ENCODE assay signal across 10 mouse cellular contexts in the genomic region with DNA sequence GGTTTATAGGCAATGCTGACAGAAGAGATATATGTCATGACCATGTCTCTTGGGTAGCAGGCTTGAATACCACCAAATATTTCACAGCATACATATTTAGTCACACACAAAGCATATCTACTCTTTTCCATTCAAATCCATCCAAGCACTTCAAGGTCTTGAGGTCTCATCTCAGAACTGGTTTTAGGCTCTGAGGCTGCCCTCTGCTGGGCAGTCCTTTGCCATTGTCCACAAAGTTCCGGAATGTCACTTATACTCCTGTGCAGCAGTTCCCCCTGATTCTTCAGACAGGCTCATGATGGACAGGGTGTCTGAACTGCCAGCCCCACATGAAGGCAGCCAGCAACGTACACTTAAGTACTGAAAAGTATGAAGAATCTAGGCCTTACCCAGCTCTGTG. TPM values are rescaled to one million over a fixed set of nuclear protein-coding genes. Genes with fewer than 3 reads are reported as not detected.
DNase-seq lines count a peak whose midpoint lies in the region; ATAC-seq lines count a peak whose summit lies in the region.
"Had no signal": no experiment of that assay in that cellular context is flagged by ENCODE, and none has a peak within 500 bp of the region (broad histone marks: within the 10 kb centered on the region; RNA-seq: fewer than 3 reads in every experiment).

No protein-coding gene starts in this region.

- 55% methylated on average over 2 of the region's 2 CpGs for whole genome bisulfite sequencing in liver, embryonic 11.5 days

- no peaks in the 10 kb centered on the region for H3K9me3 ChIP-seq in liver, embryonic 11.5 days (ENCODE audit: control insufficient read depth, low read length)
- H3K9me3 ChIP-seq: embryonic facial prominence, embryonic 13.5 days; lung, embryonic 15.5 days had no signal

- DNase-seq in adrenal gland, adult 2 months, result peak; percentile 57
- DNase-seq in adrenal gland, postnatal 4 days (ENCODE audit: low spot score in 2 of 2), result no peak
- DNase-seq in liver, result peak; percentile 15
- DNase-seq in liver, embryonic 11.5 days (ENCODE audit: low spot score), result no peak
- peak; percentile 42 for DNase-seq in embryo, embryonic 11 days
- DNase-seq in lung, postnatal 14 days, result peak; percentile 53
- no peak for DNase-seq in layer of hippocampus, adult 9-10 months (ENCODE audit: low spot score)

- no peak overlapping the region for H3K9ac ChIP-seq in liver, embryonic 11.5 days (ENCODE audit: low read depth, low read length)
- H3K9ac ChIP-seq: embryonic facial prominence, embryonic 13.5 days; lung, embryonic 15.5 days had no signal

- H3K4me1 ChIP-seq in liver, embryonic 11.5 days (replicated peaks; ENCODE audit: control insufficient read depth, insufficient read depth, low read length), result peaks cover 9% of the 10 kb centered on the region

- peaks cover 14% of the 10 kb centered on the region for H3K27me3 ChIP-seq in liver, embryonic 11.5 days (replicated peaks; ENCODE audit: control insufficient read depth, insufficient read depth, low read length)

- no peak overlapping the region for H3K27ac ChIP-seq in liver, embryonic 11.5 days (ENCODE audit: low read depth, low read length)
- H3K27ac ChIP-seq: embryonic facial prominence, embryonic 13.5 days; lung, embryonic 15.5 days had no signal

- H3K4me2 ChIP-seq in liver, embryonic 11.5 days, result no peak overlapping the region
- H3K4me2 ChIP-seq: embryonic facial prominence, embryonic 13.5 days; lung, embryonic 15.5 days had no signal

- ATAC-seq in liver, embryonic 11.5 days (replicated peaks; ENCODE audit: low FRiP score), result no peak
- no peak for ATAC-seq in inflammation-experienced regulatory T-cells, adult 6 months

- H3K4me3 ChIP-seq in liver, embryonic 11.5 days (ENCODE audit: low read depth, low read length), result no peak overlapping the region
- H3K4me3 ChIP-seq: embryonic facial prominence, embryonic 13.5 days; lung, embryonic 15.5 days had no signal

- peaks cover 8% of the 10 kb centered on the region for H3K36me3 ChIP-seq in liver, embryonic 11.5 days (ENCODE audit: control insufficient read depth, insufficient read depth, low read length)

RNA-seq across cellular contexts. Expression of a gene that starts 4.8 kb away (rescaled TPM):
- under 1 TPM; 0.35 to 0.52 TPM for total RNA-seq in adrenal gland, adult 2 months (2021)
- polyA plus RNA-seq in adrenal gland, adult 2 months (2012; rRNA removed), result 0.10 TPM in 1 of 2 replicates, not detected in the other
- under 1 TPM; 0.20 to 0.42 TPM for total RNA-seq in adrenal gland, postnatal 4 days (2021)
- polyA plus RNA-seq in liver, embryonic 11.5 days (2014; fragmentation: Nextera tagmentation; extraction: Ambion mirVana), result 0.26 and 0.34 TPM in 2 replicates
- polyA plus RNA-seq in inflammation-experienced regulatory T-cells, adult 6 months (2017; shearing (Covaris generic)), result under 1 TPM in 1 of 3 experiments, not detected in 2; 0.10 TPM

RNA-seq across cellular contexts. Expression of a gene that starts 5.1 kb away (rescaled TPM):
- 10 to 100 TPM; 31.9 to 39.4 TPM for total RNA-seq in adrenal gland, adult 2 months (2021)
- 24.0 and 25.9 TPM in 2 replicates for polyA plus RNA-seq in adrenal gland, adult 2 months (2012; rRNA removed)
- 10 to 100 TPM; 30.1 to 32.2 TPM for total RNA-seq in adrenal gland, postnatal 4 days (2021)
- polyA plus RNA-seq in liver, embryonic 11.5 days (2014; fragmentation: Nextera tagmentation; extraction: Ambion mirVana), result 2.8 and 3.1 TPM in 2 replicates
- polyA plus RNA-seq in inflammation-experienced regulatory T-cells, adult 6 months (2017; shearing (Covaris generic)), result 1 to 10 TPM; 2.8 to 3.6 (median 3.5) TPM

RNA-seq across cellular contexts. Expression of a gene that starts 24.4 kb away (rescaled TPM):
- 10 to 100 TPM; 79.9 to 86.9 TPM for total RNA-seq in adrenal gland, adult 2 months (2021)
- polyA plus RNA-seq in adrenal gland, adult 2 months (2012; rRNA removed), result 20.6 and 28.7 TPM in 2 replicates
- total RNA-seq in adrenal gland, postnatal 4 days (2021), result 10 to 100 TPM; 66.7 to 70.8 TPM
- 74.6 and 79.9 TPM in 2 replicates for polyA plus RNA-seq in liver, embryonic 11.5 days (2014; fragmentation: Nextera tagmentation; extraction: Ambion mirVana)
- polyA plus RNA-seq in inflammation-experienced regulatory T-cells, adult 6 months (2017; shearing (Covaris generic)), result 10 to 100 TPM; 40.2 to 45.9 (median 43.9) TPM

Comparison
In these comparisons a context has a peak if more than half of its experiments do, and no peak if none do; other contexts are left out.
1. DNase-seq: peak in adrenal gland, adult 2 months (single experiment), liver (single experiment), embryo, embryonic 11 days (single experiment) and lung, postnatal 14 days (single experiment); none in adrenal gland, postnatal 4 days (0 of 2), liver, embryonic 11.5 days (single experiment) and layer of hippocampus, adult 9-10 months (single experiment).